Mouse (Mus musculus) forebrain, embryonic 10.5 days (tissue): ENCODE results near the gene Apoa1. TPM values are rescaled to one million over a fixed set of nuclear protein-coding genes. Genes with fewer than 3 reads are reported as not detected.

Experiments
- DNase-seq: peaks from one replicate; pipeline ENCODE4 v3.0.0-alpha.2; 2017; ENCODE audit warnings: low spot score; ENCODE audit errors: extremely low spot score
- H3K27ac ChIP-seq: fragments of 300-500 bp; sonication (generic); 2 replicates; pipeline ENCODE4 v1.5.1; 2016; ENCODE audit warnings: mild to moderate bottlenecking
- H3K27me3 ChIP-seq: fragments of 300-500 bp; sonication (generic); 2 replicates; pipeline ENCODE4 v1.6.1; 2016; ENCODE audit warnings: mild to moderate bottlenecking; ENCODE audit not compliant: poor library complexity, severe bottlenecking
- H3K36me3 ChIP-seq: fragments of 300-500 bp; sonication (generic); replicated peaks from 2 replicates; pipeline ENCODE4 v1.6.1; 2016; ENCODE audit warnings: mild to moderate bottlenecking, moderate library complexity
- H3K4me1 ChIP-seq: fragments of 300-500 bp; sonication (generic); 2 replicates; pipeline ENCODE4 v1.6.1; 2016
- H3K4me3 ChIP-seq: fragments of 300-500 bp; sonication (generic); 2 replicates; pipeline ENCODE4 v1.5.1; 2016; ENCODE audit warnings: mild to moderate bottlenecking, moderate library complexity
- H3K9me3 ChIP-seq: fragments of 300-500 bp; sonication (generic); 2 replicates; pipeline ENCODE4 v1.6.1; 2016; ENCODE audit warnings: mild to moderate bottlenecking, moderate library complexity
- WGBS: fragments of 180-500 bp; shearing (Covaris S2); methylation state at CpG from one replicate; pipeline ENCODE4 v1.1.7; 2016; 5-methylcytosine and 5-hydroxymethylcytosine counted together
- polyA plus RNA-seq: library from polyadenylated mRNA; unstranded; fragments of >200 nt; fragmentation: Nextera tagmentation; extraction: Ambion mirVana; gene quantifications from 2 replicates; pipeline ENCODE4 v1.2.1, GENCODE M21; 2016

Gene Apoa1
- polyA plus RNA-seq: 0.95 and 1.1 TPM in 2 replicates

DNA sequence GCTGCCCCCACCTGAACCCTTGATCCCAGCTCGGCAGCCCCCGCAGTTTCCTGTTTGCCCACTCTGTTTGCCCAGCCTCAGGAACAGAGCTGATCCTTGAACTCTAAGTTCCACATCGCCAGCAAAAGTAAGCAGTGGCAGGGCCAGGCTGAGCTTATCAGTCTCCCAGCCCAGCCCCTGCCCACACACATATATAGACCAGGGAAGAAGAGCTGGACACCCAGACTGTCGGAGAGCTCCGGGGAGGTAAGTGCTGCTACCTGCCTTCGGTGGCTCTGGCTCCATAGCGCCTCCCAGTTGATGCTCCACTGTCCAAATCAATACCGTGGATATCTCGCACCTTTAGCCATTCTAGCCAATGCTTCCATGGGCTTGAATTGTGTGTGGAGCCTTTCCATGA is at the start of gene Apoa1:
TSS of gene Apoa1 (plus strand) at position 90 of the 400 bp plus-strand sequence.
- Histone ChIP-seq H3K4me3 (no peak within 1 kb of the TSS), H3K9me3 (no peaks in the 10 kb centered on the region), H3K36me3 (peaks cover 2% of the 10 kb centered on the region; the same call in 1 of the 2 replicates), H3K4me1 (peaks cover 16% of the 10 kb centered on the region), H3K27ac (no peak within 1 kb of the TSS), H3K27me3 (peaks cover 27% of the 10 kb centered on the region)
- WGBS: 63% methylated on average over 9 of the region's 9 CpGs
- DNase-seq: no peak

DNA sequence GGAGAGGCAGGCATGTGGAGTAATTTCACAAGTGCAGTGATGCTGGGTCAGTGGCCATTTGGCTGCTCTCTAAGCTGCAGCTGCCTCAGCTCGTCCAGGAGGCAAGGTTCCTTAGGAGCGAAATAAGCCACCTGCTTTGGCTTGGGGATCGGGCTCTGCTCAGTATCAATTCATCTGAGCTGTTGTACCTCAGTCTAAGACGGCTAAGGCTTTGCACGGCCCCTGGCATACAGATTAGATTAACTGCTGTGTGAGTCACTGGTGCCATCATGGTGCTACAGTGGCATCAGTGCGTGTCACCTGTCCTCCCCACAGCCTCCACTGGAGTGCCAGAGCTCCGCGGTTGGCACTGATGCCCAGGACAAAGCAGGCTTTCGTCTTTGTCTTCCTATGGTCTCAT is 49.8 kb upstream of the Apoa1 start:
- Histone ChIP-seq H3K27ac (no peak overlapping the region), H3K27me3 (no peaks in the 10 kb centered on the region), H3K4me3 (no peak overlapping the region), H3K9me3 (no peaks in the 10 kb centered on the region), H3K36me3 (peaks cover 11% of the 10 kb centered on the region), H3K4me1 (peaks cover 10% of the 10 kb centered on the region; the same call in 1 of the 2 replicates)
- 90% methylated on average over 9 of the region's 9 CpGs for WGBS
- DNase-seq: no peak

DNA sequence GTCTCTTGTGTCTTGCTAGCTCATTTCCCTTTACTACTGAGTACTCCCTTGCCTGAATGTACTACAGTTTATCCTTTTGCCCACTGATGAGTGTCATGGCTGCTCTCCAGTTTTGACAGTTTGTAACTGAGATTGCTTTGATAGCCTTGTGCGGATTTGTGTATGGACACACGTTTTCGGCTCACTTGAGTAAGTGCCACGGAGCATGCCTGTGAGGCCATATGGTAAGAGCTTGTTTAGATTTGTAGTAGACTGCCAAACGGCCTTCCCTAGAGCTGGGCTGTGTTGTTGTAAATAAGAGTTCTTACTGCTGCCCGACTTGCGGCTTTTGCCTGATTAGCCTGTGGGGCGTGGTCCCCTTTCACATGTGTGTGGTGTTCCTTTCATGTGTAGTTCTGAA is 47.1 kb upstream of the Apoa1 start:
- no peak for DNase-seq
- Histone ChIP-seq H3K27me3 (no peaks in the 10 kb centered on the region), H3K4me3 (no peak overlapping the region), H3K4me1 (no peaks in the 10 kb centered on the region), H3K27ac (no peak overlapping the region), H3K36me3 (peaks cover 13% of the 10 kb centered on the region), H3K9me3 (no peaks in the 10 kb centered on the region)
- WGBS: 94% methylated on average over 8 of the region's 8 CpGs

DNA sequence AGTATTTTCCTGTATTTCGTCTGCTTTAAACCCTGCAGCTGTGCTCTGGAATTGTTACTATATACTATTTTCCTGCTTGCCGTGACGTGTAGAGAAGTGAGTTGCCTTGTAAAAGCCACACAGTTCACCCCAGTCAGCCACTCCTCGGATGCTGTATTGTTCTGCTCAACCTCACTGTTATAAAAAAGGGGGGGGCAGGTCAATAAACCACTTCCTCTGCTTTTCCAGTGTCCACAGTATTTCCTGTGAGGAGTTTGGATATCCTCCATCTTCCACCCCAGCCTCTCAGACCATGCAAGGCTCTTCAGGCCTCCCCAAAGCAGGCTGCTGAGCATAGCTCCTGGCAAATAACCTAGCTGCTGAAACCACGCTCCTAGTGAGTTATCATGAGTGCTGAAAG is 43.8 kb upstream of the Apoa1 start:
- H3K4me3 ChIP-seq: no peak overlapping the region
- no peak for DNase-seq
- WGBS: 87% methylated on average over 5 of the region's 5 CpGs
- peaks cover 11% of the 10 kb centered on the region for H3K36me3 ChIP-seq
- no peaks in the 10 kb centered on the region for H3K9me3 ChIP-seq
- no peaks in the 10 kb centered on the region for H3K27me3 ChIP-seq
- H3K27ac ChIP-seq: no peak overlapping the region
- H3K4me1 ChIP-seq: 0 out of 2 replicates have a peak, but pooled peaks cover 5% of the 10 kb centered on the region

DNA sequence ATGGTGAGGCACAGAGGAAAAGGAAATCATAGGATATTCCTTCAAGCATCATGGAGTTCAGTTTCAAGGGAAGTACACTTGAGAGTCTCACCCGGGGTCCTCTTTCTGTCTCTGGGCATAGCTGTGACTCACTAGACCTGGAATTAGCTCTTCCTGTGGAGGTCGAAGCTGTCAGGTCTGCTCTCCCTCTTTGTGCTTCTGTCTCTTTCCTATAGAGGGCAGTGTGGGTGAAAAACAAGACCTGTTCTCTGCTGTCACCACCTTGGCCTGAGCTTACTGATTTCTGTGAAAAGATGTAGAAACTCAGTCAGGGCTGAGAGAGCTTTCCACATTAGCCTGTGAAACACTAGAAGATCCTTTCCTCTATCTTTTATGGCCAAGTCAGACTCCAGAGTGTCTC is 43.2 kb upstream of the Apoa1 start:
- H3K27me3 ChIP-seq: no peaks in the 10 kb centered on the region
- 46% methylated on average over 2 of the region's 2 CpGs for WGBS
- H3K27ac ChIP-seq: no peak overlapping the region
- H3K9me3 ChIP-seq: no peaks in the 10 kb centered on the region
- no peak for DNase-seq
- peaks cover 11% of the 10 kb centered on the region for H3K36me3 ChIP-seq
- 0 out of 2 replicates have a peak, but pooled peaks cover 5% of the 10 kb centered on the region for H3K4me1 ChIP-seq
- H3K4me3 ChIP-seq: no peak overlapping the region

DNA sequence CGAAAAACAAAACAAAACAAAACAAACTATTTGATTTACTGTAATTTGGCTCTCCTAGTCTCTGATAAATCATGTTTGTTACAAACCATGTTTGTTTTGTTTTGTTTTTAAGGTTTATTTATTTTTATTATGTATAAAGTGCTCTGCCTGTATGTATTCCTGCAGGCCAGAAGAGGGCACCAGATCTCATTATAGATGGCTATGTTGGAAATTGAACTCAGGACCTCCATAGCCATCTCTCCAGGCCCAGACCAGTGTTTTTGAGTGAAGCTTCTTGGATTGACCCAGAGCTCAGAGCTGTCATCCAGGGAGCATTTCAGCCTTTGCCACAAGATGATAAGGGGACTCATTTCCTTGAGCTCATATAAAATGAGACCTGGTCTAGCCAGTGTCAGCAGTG is 42.0 kb upstream of the Apoa1 start:
- WGBS: 76% methylated on average over 1 of the region's 1 CpGs
- Histone ChIP-seq H3K36me3 (peaks cover 11% of the 10 kb centered on the region), H3K27ac (no peak overlapping the region), H3K27me3 (no peaks in the 10 kb centered on the region), H3K4me1 (0 out of 2 replicates have a peak, but pooled peaks cover 5% of the 10 kb centered on the region), H3K4me3 (no peak overlapping the region), H3K9me3 (no peaks in the 10 kb centered on the region)
- DNase-seq: no peak

DNA sequence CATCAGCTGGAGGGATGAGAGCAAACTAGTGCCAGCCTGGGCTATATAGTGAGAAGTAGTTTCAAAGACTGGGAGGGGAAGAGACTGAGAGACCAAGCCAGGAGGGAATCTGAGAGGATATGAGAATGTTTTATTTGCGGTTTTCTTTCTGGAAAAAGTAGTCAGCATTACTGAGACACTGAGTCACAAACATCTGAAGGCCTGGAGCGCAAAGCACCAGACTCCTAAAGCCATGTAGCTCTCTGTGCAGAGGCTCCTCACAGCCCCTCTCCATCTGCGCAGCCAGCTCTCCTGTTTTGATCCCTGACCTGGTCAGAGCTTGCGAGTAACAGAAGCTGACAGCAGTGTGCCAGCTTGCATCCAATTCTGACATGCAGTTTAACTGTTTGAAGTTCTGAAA is 40.0 kb upstream of the Apoa1 start:
- Histone ChIP-seq H3K9me3 (no peaks in the 10 kb centered on the region), H3K27ac (no peak overlapping the region), H3K4me1 (0 out of 2 replicates have a peak, but pooled peaks cover 5% of the 10 kb centered on the region), H3K27me3 (no peaks in the 10 kb centered on the region), H3K4me3 (no peak overlapping the region), H3K36me3 (peaks cover 11% of the 10 kb centered on the region)
- no peak for DNase-seq
- 89% methylated on average over 4 of the region's 4 CpGs for WGBS

DNA sequence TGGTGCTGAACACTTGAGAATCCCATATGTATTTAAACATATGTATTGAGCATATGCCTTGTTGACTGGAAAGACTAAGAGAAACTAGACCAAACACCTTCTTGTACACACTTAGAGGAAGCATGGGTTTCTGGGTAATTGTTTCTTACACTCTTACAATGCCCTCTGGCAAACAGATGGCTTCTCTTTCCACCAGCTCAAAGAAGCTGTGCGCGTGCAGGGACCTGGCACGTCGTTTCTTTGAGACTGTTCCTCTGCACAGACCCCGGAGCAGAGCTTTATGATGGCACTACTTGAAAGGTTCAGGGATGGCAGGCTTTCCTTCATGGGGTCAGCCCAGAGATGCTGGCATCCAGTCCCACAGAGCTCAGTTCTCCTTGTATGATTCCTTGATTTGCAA is 39.4 kb upstream of the Apoa1 start:
- Histone ChIP-seq H3K4me1 (0 out of 2 replicates have a peak, but pooled peaks cover 5% of the 10 kb centered on the region), H3K27me3 (no peaks in the 10 kb centered on the region), H3K27ac (no peak overlapping the region), H3K36me3 (peaks cover 14% of the 10 kb centered on the region; the same call in 1 of the 2 replicates), H3K4me3 (no peak overlapping the region), H3K9me3 (no peaks in the 10 kb centered on the region)
- DNase-seq: no peak
- WGBS: 82% methylated on average over 5 of the region's 5 CpGs

DNA sequence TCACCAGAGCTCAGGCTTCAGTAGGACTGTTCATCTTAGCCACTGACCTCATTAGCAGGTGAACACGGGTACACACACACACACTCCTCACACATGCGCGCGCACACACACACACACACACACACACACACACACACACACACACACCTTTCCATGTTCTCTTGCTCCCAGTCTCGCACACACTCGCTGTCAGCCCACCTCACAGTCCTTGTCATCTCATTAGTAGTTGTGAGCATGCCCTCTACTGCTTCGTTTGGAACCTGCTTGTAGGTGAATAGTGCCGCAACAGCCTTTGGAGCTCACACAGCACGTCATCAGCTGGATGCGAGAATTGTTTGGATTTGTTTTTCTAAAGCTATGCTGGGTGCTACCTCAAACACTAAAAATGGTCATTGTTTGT is 39.0 kb upstream of the Apoa1 start:
- Histone ChIP-seq H3K4me1 (0 out of 2 replicates have a peak, but pooled peaks cover 5% of the 10 kb centered on the region), H3K27me3 (no peaks in the 10 kb centered on the region), H3K27ac (no peak overlapping the region), H3K36me3 (peaks cover 18% of the 10 kb centered on the region; the same call in 1 of the 2 replicates), H3K4me3 (no peak overlapping the region), H3K9me3 (no peaks in the 10 kb centered on the region)
- no peak for DNase-seq
- WGBS: 89% methylated on average over 10 of the region's 10 CpGs

DNA sequence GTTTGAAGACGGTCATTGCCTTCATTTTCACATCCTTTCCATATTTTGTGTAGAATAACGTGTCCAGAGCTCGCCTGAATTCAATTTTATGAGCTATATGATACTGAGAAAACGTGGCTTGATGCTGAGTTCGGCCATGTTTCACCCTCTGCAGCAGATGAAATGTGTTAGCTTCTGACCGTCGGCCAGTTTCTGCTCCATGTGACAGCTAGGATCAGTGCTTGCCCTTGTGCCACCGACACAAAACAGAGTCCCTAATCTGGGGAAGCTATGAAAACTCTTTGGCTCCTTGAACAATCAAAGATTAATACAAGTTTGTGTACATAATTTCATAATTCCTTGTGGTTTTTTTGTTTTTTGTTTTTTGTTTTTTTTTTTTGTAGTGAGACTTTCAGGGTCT is 37.1 kb upstream of the Apoa1 start:
- Histone ChIP-seq H3K27ac (no peak overlapping the region), H3K4me1 (0 out of 2 replicates have a peak, but pooled peaks cover 5% of the 10 kb centered on the region), H3K4me3 (no peak overlapping the region), H3K9me3 (no peaks in the 10 kb centered on the region), H3K27me3 (no peaks in the 10 kb centered on the region), H3K36me3 (peaks cover 34% of the 10 kb centered on the region)
- no peak for DNase-seq
- WGBS: 75% methylated on average over 8 of the region's 8 CpGs

DNA sequence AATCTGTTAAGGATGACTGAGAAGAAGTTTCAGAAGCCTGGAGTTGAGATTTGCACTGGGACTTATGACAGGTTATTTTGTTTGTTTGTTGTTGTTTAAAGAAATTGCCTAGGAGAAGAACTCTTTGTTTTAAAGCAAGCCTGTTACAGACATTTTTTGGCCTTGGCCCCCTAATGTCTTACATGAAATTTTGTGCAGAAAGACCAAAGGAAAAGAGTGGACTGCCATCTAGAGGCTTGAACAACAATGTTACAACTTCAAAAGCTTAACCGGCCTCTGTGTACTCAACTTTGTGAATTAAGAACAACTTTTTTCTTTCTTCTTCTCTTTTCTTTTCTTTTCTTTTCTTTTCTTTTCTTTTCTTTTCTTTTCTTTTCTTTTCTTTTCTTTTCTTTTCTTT is 36.7 kb upstream of the Apoa1 start:
- 51% methylated on average over 1 of the region's 1 CpGs for WGBS

DNA sequence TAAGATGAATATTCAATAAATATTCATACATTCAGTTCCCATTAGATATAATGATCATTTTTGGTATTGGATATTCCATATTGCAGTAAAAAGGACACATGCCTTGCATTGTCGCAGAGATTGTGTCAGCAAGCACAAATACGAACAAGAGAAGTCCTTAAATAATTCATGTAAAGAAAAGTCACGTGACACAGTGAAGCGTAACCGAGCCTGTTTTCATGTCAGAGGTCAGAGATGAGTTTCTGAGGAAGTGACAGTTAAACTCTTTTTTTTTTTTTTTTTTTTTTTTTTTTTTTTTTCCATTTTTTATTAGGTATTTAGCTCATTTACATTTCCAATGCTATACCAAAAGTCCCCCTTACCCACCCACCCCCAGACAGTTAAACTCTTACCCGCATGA is 35.7 kb upstream of the Apoa1 start:
- no peak for DNase-seq
- Histone ChIP-seq H3K4me1 (0 out of 2 replicates have a peak, but pooled peaks cover 5% of the 10 kb centered on the region), H3K9me3 (no peaks in the 10 kb centered on the region), H3K4me3 (no peak overlapping the region), H3K27ac (no peak overlapping the region), H3K36me3 (peaks cover 40% of the 10 kb centered on the region), H3K27me3 (no peaks in the 10 kb centered on the region)
- 91% methylated on average over 6 of the region's 6 CpGs for WGBS

More for the DNA sequence above, 36.7 kb upstream of the Apoa1 start:
- Histone ChIP-seq H3K27ac (no peak overlapping the region), H3K27me3 (no peaks in the 10 kb centered on the region), H3K36me3 (peaks cover 38% of the 10 kb centered on the region), H3K4me1 (0 out of 2 replicates have a peak, but pooled peaks cover 5% of the 10 kb centered on the region), H3K4me3 (no peak overlapping the region), H3K9me3 (no peaks in the 10 kb centered on the region)
- DNase-seq: no peak

DNA sequence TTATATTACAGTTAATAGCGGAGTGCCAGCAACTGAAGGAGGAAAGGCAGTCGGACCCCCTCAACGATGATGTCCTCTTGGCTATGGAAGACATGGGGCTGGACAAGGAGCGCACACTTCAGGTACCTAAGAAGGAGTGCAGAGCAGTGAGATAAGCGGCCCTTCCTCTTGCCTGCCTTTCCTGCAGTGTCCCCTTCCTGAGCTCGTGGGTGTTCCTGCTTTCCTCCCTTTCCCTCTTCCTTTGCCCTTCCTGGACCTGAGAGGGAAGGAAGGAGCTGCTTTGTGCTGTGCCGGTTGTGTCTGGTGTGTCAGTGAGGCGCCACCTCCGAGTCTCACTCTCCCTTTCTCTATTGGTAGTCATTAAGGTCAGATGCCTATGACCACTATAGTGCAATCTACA is 33.6 kb upstream of the Apoa1 start:
- DNase-seq: no peak
- no peaks in the 10 kb centered on the region for H3K9me3 ChIP-seq
- no peak overlapping the region for H3K27ac ChIP-seq
- no peaks in the 10 kb centered on the region for H3K27me3 ChIP-seq
- peaks cover 57% of the 10 kb centered on the region for H3K36me3 ChIP-seq
- 87% methylated on average over 9 of the region's 9 CpGs for WGBS
- no peaks in the 10 kb centered on the region for H3K4me1 ChIP-seq
- H3K4me3 ChIP-seq: no peak overlapping the region

DNA sequence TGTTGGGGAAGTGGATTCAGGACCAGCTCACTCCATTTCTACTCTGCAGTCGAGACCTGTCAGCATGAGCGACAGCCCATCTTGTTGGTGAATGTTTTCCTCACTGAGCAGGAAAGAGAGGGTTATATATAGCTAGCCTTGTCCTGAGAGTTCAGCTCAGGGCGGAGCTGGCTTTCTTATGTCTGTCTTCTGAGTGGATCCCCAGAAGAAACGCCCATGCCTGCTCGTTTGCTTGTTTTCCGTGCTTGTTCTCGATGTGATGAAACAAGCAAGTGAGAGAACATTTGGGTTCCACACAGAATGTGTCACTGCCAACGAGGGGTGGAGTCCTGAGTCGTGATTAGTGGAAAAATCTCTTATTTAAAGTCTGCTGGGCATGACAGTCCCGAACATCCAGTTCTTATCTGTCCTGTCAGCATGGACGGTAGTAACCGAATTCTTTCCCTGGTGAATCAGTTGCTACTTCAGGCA is 31.6 kb upstream of the Apoa1 start:
- H3K27me3 ChIP-seq: no peaks in the 10 kb centered on the region
- no peak overlapping the region for H3K27ac ChIP-seq
- no peaks in the 10 kb centered on the region for H3K9me3 ChIP-seq
- 87% methylated on average over 12 of the region's 12 CpGs for WGBS
- no peaks in the 10 kb centered on the region for H3K4me1 ChIP-seq
- H3K36me3 ChIP-seq: peaks cover 74% of the 10 kb centered on the region
- H3K4me3 ChIP-seq: no peak overlapping the region
- no peak for DNase-seq
